Mouse (Mus musculus) embryonic facial prominence, embryonic 14.5 days (tissue): ENCODE results near the gene Afap1. TPM values are rescaled to one million over a fixed set of nuclear protein-coding genes. Genes with fewer than 3 reads are reported as not detected.

Experiments
- ATAC-seq: fragments of 200-750 bp; cut with Nextera tagmentation; 2 replicates; pipeline ENCODE4 v1.8.0; 2017; ENCODE audit warnings: low read depth, moderate number of reproducible peaks, moderate TSS enrichment
- DNase-seq: peaks from one replicate; pipeline ENCODE4 v3.0.0-alpha.2; 2015; ENCODE audit warnings: low spot score
- H3K27ac ChIP-seq: fragments of 300-500 bp; sonication (generic); replicated peaks from 2 replicates; pipeline ENCODE4 v1.5.1; 2014; ENCODE audit warnings: low read depth, mild to moderate bottlenecking, low read length, moderate library complexity
- H3K27me3 ChIP-seq: fragments of 300-500 bp; sonication (generic); replicated peaks from 2 replicates; pipeline ENCODE4 v1.6.1; 2014; ENCODE audit warnings: low read length; ENCODE audit not compliant: control insufficient read depth, insufficient read depth
- H3K36me3 ChIP-seq: fragments of 300-500 bp; sonication (generic); 2 replicates; pipeline ENCODE4 v1.6.1; 2014; ENCODE audit warnings: low read length, mixed read lengths; ENCODE audit not compliant: control insufficient read depth, insufficient read depth
- H3K4me1 ChIP-seq: fragments of 300-500 bp; sonication (generic); 2 replicates; pipeline ENCODE4 v1.6.1; 2014; ENCODE audit warnings: antibody characterized with exemption, low read length; ENCODE audit not compliant: control insufficient read depth, insufficient read depth
- H3K4me2 ChIP-seq: fragments of 300-500 bp; sonication (generic); 2 replicates; pipeline ENCODE4 v1.6.1; 2014; ENCODE audit warnings: low read depth, mild to moderate bottlenecking, low read length, moderate library complexity, mixed read lengths
- H3K4me3 ChIP-seq: fragments of 300-500 bp; sonication (generic); 2 replicates; pipeline ENCODE4 v1.5.1; 2014; ENCODE audit warnings: low read depth, mild to moderate bottlenecking, low read length
- H3K9ac ChIP-seq: fragments of 300-500 bp; sonication (generic); 2 replicates; pipeline ENCODE4 v1.6.1; 2014; ENCODE audit warnings: low read depth, mild to moderate bottlenecking, low read length, moderate library complexity, mixed read lengths
- H3K9me3 ChIP-seq: fragments of 300-500 bp; sonication (generic); 2 replicates; pipeline ENCODE4 v1.6.1; 2016; ENCODE audit warnings: low read length; ENCODE audit not compliant: control insufficient read depth
- WGBS: fragments of 180-500 bp; shearing (Covaris S2); extraction: QIAGEN DNeasy Blood & Tissue Kit; methylation state at CpG from one replicate; pipeline ENCODE4 v1.1.7; 2014; 5-methylcytosine and 5-hydroxymethylcytosine counted together
- polyA plus RNA-seq: library from polyadenylated mRNA; unstranded; fragments of >200 nt; fragmentation: Nextera tagmentation; extraction: Ambion mirVana; gene quantifications from 2 replicates; pipeline ENCODE4 v1.2.1, GENCODE M21; 2014

Afap1 gene
- polyA plus RNA-seq, 1 experiment from 2014 or later: 28.0 TPM

GRCm38 (mm10) chr5:35989986-35990735 lies 97.0 kb downstream of the Afap1 start:
- 81% methylated on average over 11 of the region's 11 CpGs for WGBS
- H3K4me1 ChIP-seq: no peaks in the 10 kb centered on the region
- no peak overlapping the region for H3K4me3 ChIP-seq
- no peak overlapping the region for H3K4me2 ChIP-seq
- ATAC-seq (no peak), DNase-seq (no peak)
- H3K9ac ChIP-seq: no peak overlapping the region
- no peaks in the 10 kb centered on the region for H3K27me3 ChIP-seq
- peaks cover 76% of the 10 kb centered on the region for H3K36me3 ChIP-seq
- no peak overlapping the region for H3K27ac ChIP-seq
- H3K9me3 ChIP-seq: no peaks in the 10 kb centered on the region

GRCm38 (mm10) chr5:36003797-36004196 lies 110.7 kb downstream of the Afap1 start:
- Histone ChIP-seq H3K36me3 (peaks cover 35% of the 10 kb centered on the region), H3K4me2 (no peak overlapping the region), H3K9ac (no peak overlapping the region), H3K27ac (no peak overlapping the region), H3K9me3 (no peaks in the 10 kb centered on the region), H3K27me3 (no peaks in the 10 kb centered on the region), H3K4me1 (no peaks in the 10 kb centered on the region), H3K4me3 (no peak overlapping the region)
- WGBS: 82% methylated on average over 10 of the region's 10 CpGs
- DNase-seq (no peak), ATAC-seq (no peak)

GRCm38 (mm10) chr5:36006106-36006505 lies 113.0 kb downstream of the Afap1 start:
- Histone ChIP-seq H3K36me3 (peaks cover 17% of the 10 kb centered on the region), H3K4me2 (no peak overlapping the region), H3K4me1 (no peaks in the 10 kb centered on the region), H3K9me3 (no peaks in the 10 kb centered on the region), H3K9ac (no peak overlapping the region), H3K27me3 (no peaks in the 10 kb centered on the region), H3K27ac (no peak overlapping the region), H3K4me3 (no peak overlapping the region)
- DNase-seq: no peak
- WGBS: 75% methylated on average over 8 of the region's 8 CpGs
- no peak for ATAC-seq

GRCm38 (mm10) chr5:36006586-36006985 lies 113.5 kb downstream of the Afap1 start:
- Histone ChIP-seq H3K4me3 (no peak overlapping the region), H3K27ac (no peak overlapping the region), H3K36me3 (peaks cover 12% of the 10 kb centered on the region), H3K4me2 (no peak overlapping the region), H3K27me3 (no peaks in the 10 kb centered on the region), H3K9ac (no peak overlapping the region), H3K9me3 (no peaks in the 10 kb centered on the region), H3K4me1 (no peaks in the 10 kb centered on the region)
- DNase-seq: no peak
- WGBS: 78% methylated on average over 5 of the region's 5 CpGs
- no peak for ATAC-seq

- Histone ChIP-seq H3K9me3 (no peaks in the 10 kb centered on the region), H3K36me3 (peaks cover 1% of the 10 kb centered on the region; the same call in 1 of the 2 replicates), H3K27ac (no peak overlapping the region), H3K27me3 (no peaks in the 10 kb centered on the region), H3K4me3 (no peak overlapping the region), H3K4me1 (no peaks in the 10 kb centered on the region), H3K4me2 (no peak overlapping the region), H3K9ac (no peak overlapping the region)
- 78% methylated on average over 10 of the region's 10 CpGs for WGBS
- ATAC-seq (no peak), DNase-seq (no peak)
These were observed 114.5 kb downstream of the Afap1 start for GRCm38 (mm10) chr5:36007649-36008048.

GRCm38 (mm10) chr5:36009405-36009804 lies 116.3 kb downstream of the Afap1 start:
- Histone ChIP-seq H3K4me3 (no peak overlapping the region), H3K4me2 (no peak overlapping the region), H3K9ac (no peak overlapping the region), H3K36me3 (no peaks in the 10 kb centered on the region), H3K27ac (no peak overlapping the region), H3K27me3 (no peaks in the 10 kb centered on the region), H3K9me3 (no peaks in the 10 kb centered on the region), H3K4me1 (no peaks in the 10 kb centered on the region)
- DNase-seq (no peak), ATAC-seq (no peak)
- WGBS: 80% methylated on average over 4 of the region's 4 CpGs

GRCm38 (mm10) chr5:36018366-36018765 lies 125.2 kb downstream of the Afap1 start:
- H3K9me3 ChIP-seq: no peaks in the 10 kb centered on the region
- no peak overlapping the region for H3K9ac ChIP-seq
- no peak overlapping the region for H3K4me2 ChIP-seq
- H3K36me3 ChIP-seq: peaks cover 21% of the 10 kb centered on the region; the same call in 1 of the 2 replicates
- no peak overlapping the region for H3K27ac ChIP-seq
- DNase-seq (no peak), ATAC-seq (no peak)
- no peaks in the 10 kb centered on the region for H3K27me3 ChIP-seq
- no peaks in the 10 kb centered on the region for H3K4me1 ChIP-seq
- H3K4me3 ChIP-seq: no peak overlapping the region
- 81% methylated on average over 3 of the region's 3 CpGs for WGBS

- Histone ChIP-seq H3K4me3 (no peak overlapping the region), H3K27ac (no peak overlapping the region), H3K4me2 (no peak overlapping the region), H3K9ac (no peak overlapping the region), H3K4me1 (no peaks in the 10 kb centered on the region), H3K36me3 (peaks cover 21% of the 10 kb centered on the region; the same call in 1 of the 2 replicates), H3K27me3 (no peaks in the 10 kb centered on the region), H3K9me3 (no peaks in the 10 kb centered on the region)
- peak; percentile 44; the same call in 1 of the 2 replicates for ATAC-seq
- DNase-seq: peak; percentile 9
- WGBS: 92% methylated on average over 3 of the region's 3 CpGs
These were observed 128.0 kb downstream of the Afap1 start for GRCm38 (mm10) chr5:36021091-36021490.

GRCm38 (mm10) chr5:36022361-36022760 lies 129.2 kb downstream of the Afap1 start:
- no peak for DNase-seq
- Histone ChIP-seq H3K27ac (no peak overlapping the region), H3K4me1 (no peaks in the 10 kb centered on the region), H3K4me2 (no peak overlapping the region), H3K9ac (no peak overlapping the region), H3K27me3 (no peaks in the 10 kb centered on the region), H3K9me3 (no peaks in the 10 kb centered on the region), H3K36me3 (peaks cover 17% of the 10 kb centered on the region; the same call in 1 of the 2 replicates), H3K4me3 (no peak overlapping the region)
- ATAC-seq: no peak
- WGBS: 64% methylated on average over 1 of the region's 1 CpGs
